Mouse (Mus musculus): Measurements from ENCODE around the gene Ttll9.

Ttll9 gene

GRCm38 (mm10) chr2:153014758-153015593 lies 52.7 kb downstream of the Ttll9 start, which contains the start of gene Pdrg1:
Gene Pdrg1, minus strand, starts transcription at chr2:153015427.
- DNase-seq = peak; percentile 94 to 97

- DNase-seq = no peak
Measured at GRCm38 (mm10) chr2:153015804-153016203, 53.5 kb downstream of the Ttll9 start.

GRCm38 (mm10) chr2:153016786-153017185 lies 54.5 kb downstream of the Ttll9 start:
- DNase-seq = no peak

- DNase-seq = no peak
Measured at GRCm38 (mm10) chr2:153019355-153019754, 57.1 kb downstream of the Ttll9 start.

- no peak for DNase-seq
Measured at GRCm38 (mm10) chr2:153021163-153021562, 58.9 kb downstream of the Ttll9 start.

- DNase-seq = no peak
Measured at GRCm38 (mm10) chr2:153022855-153023254, 60.6 kb downstream of the Ttll9 start.

GRCm38 (mm10) chr2:153026052-153026451 lies 63.8 kb downstream of the Ttll9 start:
- no peak for DNase-seq

- no peak for DNase-seq
Measured at GRCm38 (mm10) chr2:153027501-153027900, 65.2 kb downstream of the Ttll9 start.

- DNase-seq = no peak
Measured at GRCm38 (mm10) chr2:153030422-153030821, 68.1 kb downstream of the Ttll9 start.

GRCm38 (mm10) chr2:153031126-153032082 lies 69.1 kb downstream of the Ttll9 start, which contains the start of gene Xkr7:
Gene Xkr7, plus strand, starts transcription at chr2:153031852.
- DNase-seq = no peak

- peak; percentile 61 to 86 for DNase-seq
Measured at GRCm38 (mm10) chr2:153032083-153032842, 70.0 kb downstream of the Ttll9 start.

GRCm38 (mm10) chr2:153032973-153033372 lies 70.7 kb downstream of the Ttll9 start:
- DNase-seq = no peak

- DNase-seq = no peak
Measured at GRCm38 (mm10) chr2:153033545-153034230, 71.4 kb downstream of the Ttll9 start.

GRCm38 (mm10) chr2:153036690-153037089 lies 74.4 kb downstream of the Ttll9 start:
- DNase-seq = no peak

GRCm38 (mm10) chr2:153043886-153044285 lies 81.6 kb downstream of the Ttll9 start:
- DNase-seq = no peak

- DNase-seq = no peak
Measured at GRCm38 (mm10) chr2:153045884-153046299, 83.6 kb downstream of the Ttll9 start.

- peak; percentile 27 to 76 for DNase-seq
Measured at GRCm38 (mm10) chr2:153047828-153048465, 85.7 kb downstream of the Ttll9 start.

GRCm38 (mm10) chr2:153049288-153049996 lies 87.2 kb downstream of the Ttll9 start:
- DNase-seq = no peak

- DNase-seq = no peak
Measured at GRCm38 (mm10) chr2:153049997-153050358, 87.7 kb downstream of the Ttll9 start.

- DNase-seq = no peak
Measured at GRCm38 (mm10) chr2:153051095-153051494, 88.8 kb downstream of the Ttll9 start.

GRCm38 (mm10) chr2:153051537-153051936 lies 89.3 kb downstream of the Ttll9 start:
- no peak for DNase-seq

All from kidney, postnatal 36 days (tissue).